Mouse (Mus musculus) cerebellum, adult 11 months (tissue): ENCODE measurements at regions not wholly inside any gene's neighbourhood (a gene's known extent, or its start where the extent isn't known, plus 50 kb on each side); places are given as distances from the start of the nearest gene placed in this dataset.
"Not testable (repeated sequence)": the region's sequence is repeated elsewhere in the genome, so short reads cannot be mapped to it uniquely, and the experiment has no call there.

ENCODE experiments used
- DNase-seq: peaks from one replicate; pipeline ENCODE4 v3.0.0; 2022

DNA sequence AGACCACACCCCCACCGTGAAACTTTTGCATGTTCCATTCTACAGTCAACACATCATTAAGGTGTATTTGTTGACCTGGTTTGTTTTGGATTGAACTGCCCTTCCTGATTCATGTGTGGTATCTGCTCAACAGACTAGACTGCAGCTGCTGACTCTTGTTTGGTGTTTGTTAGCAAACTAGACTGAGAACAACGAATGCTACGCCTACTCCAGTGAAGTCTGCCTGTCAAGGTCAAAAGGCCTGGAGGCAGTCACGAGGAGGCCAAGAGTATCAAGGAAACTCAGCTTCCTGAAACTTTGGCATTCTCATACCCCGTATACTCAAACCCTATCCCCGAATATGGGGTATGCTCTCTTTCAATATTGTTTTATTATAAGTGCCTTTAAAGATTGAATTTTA, 194.2 kb upstream of the Spin1 start:
- not testable (repeated sequence) for DNase-seq

DNA sequence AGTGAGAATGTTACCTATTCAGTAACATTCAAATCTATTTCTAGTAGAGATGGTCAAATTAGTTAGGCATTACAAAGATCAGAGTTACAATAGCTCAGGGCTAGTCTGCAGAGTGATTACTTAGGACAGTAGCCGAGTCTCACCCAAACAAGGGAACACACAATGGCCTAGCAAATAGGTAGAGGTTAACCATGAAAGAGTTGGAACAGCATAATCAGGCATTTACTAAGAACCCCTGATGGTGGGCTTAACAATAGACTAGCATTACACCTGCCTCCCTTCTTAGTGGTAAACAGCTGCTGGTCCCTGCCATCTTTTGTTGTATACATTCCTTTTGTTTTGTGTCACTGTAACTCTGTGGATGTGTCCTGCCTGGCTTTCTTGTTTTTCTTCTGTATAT, 193.8 kb upstream of the Spin1 start:
- no peak for DNase-seq

DNA sequence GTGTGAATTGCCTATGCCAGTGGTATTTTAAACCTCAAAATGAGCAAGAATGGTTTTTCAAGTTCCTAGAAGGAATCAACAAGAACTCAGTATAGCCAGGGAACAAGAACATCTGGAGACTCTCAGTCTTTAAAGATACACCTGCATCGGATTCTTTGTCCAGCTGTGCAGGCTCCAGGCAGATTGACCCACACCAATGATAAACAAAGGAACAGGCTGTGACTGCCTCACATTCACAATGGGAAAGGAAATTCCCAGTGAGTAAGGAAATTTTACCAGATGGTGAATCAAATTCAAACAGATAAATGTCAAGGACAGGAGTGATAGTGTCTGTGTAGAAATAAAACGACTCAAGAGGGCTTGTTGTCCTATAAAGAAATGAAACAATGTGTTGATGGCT, 187.9 kb upstream of the Spin1 start:
- DNase-seq = not testable (repeated sequence)

DNA sequence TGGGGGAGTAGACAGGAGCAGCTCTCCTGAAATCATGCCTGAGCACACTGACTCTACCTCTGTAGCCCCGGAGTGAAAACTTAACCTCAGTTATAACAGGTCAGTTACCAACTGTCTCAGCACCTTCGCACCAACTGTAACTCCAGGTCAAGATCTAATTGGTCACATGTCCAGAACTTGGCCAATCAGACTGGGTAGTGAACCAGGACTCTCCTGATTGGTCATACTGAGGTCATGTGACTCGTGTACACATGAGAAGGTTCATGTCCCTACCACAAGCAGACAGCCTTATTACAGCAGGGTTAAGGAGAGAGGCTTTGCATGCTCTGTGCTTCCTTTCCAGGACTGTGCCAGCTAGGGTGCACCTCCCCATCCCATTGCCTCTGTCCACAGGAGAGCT, 166.7 kb upstream of the Spin1 start:
- DNase-seq = not testable (repeated sequence)

DNA sequence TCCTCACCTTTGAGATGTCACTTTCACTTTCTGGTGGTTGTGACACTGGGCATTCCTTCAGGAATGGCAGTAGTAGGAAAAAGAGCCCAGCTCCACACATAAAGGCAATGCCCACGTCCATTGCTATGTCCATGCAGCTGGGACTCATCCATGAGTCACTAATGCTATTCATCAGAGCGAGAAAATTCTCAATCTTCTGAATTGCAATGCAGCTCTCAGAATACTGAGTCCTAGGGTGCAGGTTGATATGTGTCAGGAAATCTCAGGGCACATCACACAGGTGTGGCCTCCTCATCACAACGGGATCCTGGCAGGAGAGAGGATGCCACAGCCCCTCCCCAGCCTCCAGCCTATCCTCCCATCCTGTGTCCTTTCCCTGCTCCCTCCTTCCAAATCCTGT, 158.1 kb upstream of the Spin1 start:
- no peak for DNase-seq

DNA sequence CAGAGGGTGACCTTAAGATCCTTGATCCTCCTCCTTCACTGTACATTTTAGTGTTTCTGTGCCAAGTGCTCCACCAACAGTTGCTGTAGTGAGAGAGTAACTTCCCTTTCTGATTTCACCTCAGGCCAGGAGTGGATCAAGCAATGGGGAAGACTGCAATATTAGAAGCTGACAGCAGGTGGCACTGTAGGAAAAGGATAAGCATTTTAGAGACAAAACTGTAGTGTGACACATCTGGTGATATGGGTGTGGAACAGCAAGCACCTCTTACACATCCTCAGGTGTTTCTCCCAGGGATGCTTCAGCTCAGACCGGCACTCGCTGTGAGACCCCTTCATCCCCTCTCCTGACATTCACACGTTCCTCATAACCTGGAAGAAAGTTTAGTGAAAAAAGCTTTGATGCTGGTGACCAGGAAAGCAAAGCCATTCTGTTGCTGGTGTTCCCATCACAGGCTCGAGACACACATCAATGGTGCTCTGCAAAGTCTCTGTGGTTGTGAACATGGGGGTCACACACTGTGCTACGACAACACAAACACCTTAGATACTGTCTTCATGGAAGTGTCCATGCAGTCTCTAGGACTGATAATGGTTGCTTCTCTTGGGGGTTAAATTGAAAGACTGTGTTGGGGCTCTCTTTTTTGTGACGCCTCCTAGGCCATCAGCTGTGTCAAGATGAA, 151.0 kb upstream of the Spin1 start:
- DNase-seq = peak; percentile 55

DNA sequence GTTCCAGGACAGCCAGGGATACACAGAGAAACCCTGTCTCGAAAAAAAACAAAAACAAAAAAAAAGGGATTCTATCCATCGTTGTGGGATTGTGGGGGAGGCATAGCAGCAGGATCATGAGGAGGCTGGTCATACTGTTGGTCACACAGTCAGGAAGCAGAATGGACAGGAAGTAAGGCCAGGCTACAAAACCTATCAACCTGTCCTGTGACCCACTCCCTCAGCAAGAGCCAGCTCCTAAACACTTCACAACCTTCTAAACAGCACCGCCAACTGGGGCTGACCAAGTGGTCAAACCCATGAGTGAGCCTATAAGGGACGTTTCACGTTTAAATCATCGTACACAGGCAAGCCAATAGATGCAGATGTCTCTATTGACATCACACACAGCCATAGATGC, 146.0 kb upstream of the Spin1 start:
- DNase-seq = no peak

DNA sequence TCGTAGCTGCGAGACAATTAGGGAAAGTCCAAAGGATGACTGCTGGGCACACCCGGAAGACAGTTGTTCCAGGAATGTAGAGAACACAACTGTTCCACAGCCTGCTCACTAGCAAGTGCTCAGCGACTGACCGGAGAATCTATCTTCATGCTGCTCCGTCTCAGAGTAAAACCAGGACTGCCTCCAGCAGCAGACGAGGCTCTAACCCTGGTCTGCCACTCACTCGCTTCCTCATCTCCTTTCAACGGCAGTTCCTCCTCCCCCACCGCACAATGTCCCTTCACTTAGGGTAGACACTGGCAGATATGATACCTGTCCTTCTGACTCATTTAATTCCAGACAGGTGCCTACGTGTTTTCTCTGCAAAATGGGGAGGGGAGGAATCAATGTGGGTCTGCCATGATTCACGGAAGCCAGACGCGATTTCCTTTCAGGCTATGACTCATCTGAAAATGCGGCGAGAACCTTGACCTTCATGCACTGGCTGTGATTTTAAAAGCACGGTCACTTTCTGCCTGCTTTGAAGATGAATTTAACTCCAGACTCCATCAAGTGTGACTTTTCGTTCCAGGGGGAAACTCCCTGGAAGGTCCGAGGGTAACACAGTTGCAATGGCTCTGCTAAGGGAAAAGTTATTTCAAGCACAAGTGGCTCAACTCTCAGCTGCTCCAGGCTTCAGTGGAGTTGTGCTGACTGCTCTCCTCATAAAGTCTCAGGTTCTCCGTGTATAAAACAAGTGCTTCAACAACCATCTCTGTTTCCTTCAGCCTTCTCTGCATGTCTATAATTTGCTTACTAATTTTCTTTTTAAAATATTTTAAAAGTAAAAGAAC, 142.4 kb upstream of the Spin1 start:
- no peak for DNase-seq

DNA sequence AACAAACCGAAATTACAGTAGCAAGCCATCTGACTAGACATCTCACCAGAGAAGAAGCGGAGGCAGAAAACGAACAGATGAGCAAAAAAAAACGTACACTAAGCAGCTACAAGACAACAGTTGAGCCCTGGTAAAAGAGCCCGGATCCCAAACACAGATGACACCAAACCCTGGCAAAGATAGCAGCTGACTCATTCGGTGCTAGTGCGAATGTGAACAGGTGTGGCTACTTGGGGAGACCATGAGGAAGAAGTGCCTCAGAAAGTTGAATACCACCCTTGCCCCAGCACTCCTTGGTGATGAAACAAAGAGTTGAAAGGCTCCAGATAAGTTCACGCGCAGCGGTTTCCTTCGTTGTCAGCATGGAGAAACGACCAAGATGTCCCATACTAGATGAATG, 139.8 kb upstream of the Spin1 start:
- DNase-seq = no peak

DNA sequence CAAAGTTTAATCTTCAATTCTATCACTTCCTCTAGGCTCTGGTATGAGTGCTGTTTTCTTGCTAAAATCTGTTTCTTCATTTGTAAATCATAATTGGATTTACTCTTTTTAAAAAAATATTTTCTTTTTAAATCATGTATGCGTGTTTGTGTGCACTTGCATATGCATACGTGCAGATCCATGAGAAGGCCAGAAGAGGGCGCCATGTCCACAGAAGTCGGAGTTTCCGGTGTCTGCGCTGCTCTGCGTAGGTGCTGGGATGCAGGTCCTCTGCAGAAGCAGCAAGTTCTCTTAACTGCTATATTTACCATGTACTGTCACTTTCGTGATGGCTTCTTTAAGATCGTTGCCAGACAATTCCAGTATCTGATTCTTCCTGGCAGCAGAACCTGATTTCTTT, 136.6 kb upstream of the Spin1 start:
- no peak for DNase-seq

DNA sequence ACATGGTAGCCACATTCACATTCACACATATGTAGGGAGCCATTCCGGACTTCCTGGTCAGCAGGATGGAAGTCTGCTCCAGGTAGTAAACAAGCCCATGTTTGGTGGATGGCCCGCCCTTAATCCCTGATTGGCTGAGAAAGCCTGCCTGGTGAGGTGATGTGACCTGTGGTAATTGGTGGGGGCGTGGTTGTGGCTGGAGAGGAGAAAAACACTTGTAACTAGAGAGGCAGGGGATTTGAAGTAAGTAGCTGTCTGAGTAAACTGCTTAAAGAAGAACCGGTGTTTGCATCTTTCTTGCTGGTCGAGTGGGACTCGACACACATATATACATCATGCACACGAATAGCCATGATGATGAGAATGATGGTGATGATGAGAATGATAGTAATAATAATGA, 135.6 kb upstream of the Spin1 start:
- not testable (repeated sequence) for DNase-seq

DNA sequence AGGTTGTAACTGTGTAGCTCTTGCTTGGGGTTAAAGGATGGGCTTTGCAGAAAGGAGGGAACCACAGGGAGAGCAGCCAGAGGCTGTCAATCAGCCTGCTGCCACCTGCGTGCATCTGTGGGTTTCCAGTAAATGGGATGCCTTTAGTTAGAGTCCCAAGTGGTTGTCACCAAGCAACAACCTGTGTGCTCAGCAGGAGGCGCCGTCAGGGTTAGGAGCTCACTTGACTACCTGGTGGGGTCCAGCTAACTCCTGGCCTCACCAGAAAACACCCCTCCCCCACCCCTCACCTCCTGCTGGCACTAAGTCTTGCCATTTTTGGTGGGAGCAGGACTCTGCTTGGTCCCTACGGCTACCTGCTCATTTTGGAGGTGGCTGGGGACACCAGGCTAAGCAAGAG, 135.0 kb upstream of the Spin1 start:
- no peak for DNase-seq

DNA sequence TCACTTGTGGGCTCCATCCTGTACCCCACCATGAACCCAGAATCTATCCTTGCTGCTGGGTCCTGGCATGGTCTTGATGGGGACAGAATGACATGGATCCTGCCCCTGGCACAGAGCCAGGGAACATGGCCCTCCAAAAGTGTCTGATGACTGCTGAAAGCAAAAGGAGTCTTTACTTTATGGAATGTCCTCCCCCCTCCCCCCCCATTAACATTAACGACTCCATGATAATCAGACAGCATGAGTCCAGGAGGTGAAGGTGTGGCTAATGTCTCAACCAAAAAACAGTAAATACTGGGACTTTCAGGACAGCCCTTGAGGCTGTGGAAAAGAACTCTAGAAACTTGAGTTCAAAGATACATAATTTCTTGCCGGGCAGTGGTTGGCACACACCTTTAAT, 133.9 kb upstream of the Spin1 start:
- DNase-seq = no peak

DNA sequence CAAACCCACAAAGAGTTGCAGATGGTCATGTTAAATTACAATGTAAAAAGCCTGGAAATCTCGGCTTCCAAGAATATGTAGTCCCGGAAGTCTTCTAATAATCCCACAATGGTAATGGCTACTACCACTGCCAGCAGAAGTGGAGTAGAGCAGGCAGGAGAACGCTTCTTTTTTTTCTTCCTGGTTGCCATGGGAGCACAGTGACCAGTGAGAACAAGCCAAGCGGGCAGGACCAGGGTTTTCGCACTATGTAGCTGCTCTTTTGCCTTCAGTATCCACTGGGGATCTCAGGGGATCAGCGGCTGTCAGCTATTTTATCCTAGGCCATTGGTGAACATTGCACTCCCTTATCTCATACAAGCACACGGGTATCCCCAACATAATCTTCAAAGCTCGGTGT, 127.3 kb upstream of the Spin1 start:
- DNase-seq = no peak

DNA sequence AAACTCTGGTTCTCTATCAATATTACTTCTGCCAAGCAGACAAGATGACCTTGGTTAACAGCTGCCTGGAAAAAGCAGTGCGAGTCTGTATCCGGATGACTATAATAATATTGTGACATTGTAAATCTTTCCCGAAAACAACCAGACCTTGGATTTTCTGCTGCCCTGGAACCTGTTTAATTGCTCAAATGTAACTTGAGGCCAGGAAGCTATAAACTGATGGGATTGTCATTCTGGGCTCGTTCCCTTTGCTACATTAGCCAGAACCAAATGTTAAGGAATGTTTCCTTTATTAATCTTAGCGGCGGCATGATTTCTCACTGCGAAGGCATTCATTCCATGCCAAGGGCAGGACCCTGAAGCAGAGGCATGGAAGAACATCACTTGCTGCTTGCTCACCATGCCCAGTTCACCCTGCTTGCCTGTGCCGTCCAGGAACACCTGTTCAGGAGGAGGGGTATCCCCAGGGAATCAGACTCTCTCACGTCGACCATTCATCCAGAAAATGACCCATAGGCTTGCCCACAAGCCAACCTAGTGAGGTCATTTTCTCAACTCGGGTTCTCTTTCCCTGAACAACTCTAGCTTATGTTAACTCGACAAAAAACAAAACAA, 125.3 kb upstream of the Spin1 start:
- DNase-seq = no peak

DNA sequence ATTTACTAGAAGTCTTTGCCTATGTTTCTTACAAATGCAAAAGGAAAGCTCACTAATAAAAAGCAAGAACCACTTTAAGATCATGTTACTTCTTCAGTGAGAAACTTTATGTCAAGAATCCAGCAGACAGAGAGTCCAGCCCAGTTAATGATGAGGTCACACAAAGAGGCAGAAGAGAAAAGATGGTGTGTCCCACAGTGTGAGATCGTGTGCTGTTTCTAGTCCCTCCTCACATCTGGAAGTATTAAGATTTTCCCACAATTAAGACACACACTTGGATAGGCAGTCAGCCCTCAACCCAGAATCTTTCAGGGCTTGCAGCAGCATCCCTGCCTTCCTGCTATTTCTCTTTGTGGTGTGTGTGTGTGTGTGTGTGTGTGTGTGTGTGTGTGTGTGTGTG, 118.7 kb upstream of the Spin1 start:
- no peak for DNase-seq

DNA sequence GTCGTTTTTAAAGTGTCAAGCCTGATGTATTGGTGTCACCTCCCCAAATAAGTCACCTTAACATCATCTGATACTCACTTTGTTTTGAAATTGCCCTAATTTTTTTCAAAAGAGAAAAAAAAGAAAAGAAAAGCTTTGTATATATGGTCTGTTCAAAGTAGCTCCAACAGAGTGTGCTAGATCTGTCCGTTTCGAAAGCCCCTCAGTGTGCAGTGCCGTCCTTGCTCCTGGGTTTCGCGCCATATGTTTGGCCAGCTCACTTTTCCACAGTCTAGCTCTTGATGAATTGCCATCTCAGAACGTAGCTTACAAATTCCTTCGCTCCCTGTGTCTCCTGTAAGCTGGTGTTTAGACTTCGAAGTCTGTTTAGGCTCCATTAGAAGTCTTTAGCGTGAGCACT, 117.7 kb upstream of the Spin1 start:
- DNase-seq = no peak

DNA sequence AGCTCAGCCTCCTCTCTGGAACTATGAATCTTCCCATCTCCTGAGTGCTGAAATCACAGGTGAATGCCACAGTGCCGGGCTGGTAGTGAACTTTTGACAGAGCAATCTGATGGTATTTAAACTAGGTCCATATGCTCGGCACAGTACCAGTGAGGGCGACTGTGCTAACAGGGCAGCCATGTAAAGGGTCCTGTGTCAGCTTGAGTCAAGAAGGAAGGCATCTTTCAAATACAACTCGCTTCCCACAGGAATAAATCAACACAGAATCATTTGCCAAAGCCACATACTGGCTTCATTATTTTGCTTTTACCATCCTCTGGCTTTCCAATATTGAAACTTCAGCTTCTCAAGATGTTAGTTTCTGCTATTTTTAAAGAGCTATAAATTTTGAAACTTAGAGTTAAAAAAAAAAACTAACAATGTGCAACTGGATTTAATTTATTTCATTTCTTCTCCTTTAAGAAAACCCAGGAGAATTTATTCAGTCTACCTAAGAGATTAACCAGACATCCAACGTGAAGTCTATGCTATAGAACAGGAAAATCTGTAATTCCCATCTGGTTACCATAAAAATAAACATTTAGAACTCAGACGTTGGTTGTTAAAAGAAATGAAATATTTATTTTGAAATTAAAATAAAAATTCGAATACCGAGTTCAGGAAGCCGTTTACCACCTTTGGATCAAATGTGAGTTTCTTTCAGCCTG, 108.8 kb upstream of the Spin1 start:
- no peak for DNase-seq

DNA sequence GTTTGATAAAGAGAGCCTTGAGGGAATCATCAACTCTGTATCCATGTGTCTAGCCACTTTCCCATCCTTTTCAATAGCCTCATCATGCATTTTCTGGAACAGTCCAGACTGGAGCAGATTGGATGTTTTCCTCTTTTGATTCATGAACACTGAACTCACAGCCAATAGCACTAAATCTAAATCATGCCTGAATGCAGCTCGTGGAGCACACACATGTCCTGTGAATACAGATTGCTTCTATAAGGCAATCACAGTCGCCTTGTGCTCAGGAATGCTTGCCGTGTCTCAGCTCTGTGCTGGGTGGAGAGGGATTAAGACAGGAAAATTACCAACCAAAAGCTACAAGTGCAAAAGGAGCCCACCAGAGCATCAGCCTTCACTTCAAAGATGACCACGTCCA, 100.9 kb upstream of the Spin1 start:
- no peak for DNase-seq

DNA sequence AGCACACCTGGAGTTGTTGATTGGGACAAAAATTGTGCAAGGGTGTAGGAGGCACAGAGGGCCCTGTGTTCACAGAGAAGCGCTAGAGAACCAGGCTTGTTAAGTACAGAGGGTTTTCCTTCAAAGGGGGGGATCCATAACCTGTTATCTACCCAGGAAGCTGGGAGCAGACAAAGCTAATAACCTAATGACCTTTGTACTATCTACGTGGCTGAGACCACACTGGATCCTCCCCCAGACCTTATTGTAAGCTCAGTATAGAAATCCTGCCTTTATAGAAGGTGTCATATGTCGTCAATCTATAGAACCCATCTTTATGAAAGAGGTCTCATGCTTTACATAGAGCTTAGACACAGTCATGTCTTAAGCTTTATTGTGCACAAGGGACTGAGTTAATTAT, 95.9 kb upstream of the Spin1 start:
- no peak for DNase-seq

DNA sequence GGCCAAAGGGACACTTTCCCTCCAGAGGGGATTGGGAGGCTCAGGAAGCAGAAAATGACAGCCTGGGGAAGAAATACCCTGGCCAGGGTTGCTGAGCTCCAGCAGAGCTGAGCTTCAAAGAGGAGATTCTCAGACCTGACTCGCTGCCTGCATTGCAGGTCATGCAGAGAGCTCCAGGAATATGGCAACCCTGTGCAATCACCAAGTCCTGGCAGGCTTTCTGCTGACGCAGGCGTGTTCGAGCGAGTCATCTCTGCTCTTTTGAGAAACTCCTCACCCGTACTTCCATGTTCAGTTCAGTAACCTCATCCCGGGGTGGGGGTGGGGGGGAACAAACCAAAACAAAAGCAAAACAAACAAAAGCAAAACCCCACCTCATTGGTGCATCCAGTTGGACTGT, 89.9 kb upstream of the Spin1 start:
- DNase-seq = no peak

DNA sequence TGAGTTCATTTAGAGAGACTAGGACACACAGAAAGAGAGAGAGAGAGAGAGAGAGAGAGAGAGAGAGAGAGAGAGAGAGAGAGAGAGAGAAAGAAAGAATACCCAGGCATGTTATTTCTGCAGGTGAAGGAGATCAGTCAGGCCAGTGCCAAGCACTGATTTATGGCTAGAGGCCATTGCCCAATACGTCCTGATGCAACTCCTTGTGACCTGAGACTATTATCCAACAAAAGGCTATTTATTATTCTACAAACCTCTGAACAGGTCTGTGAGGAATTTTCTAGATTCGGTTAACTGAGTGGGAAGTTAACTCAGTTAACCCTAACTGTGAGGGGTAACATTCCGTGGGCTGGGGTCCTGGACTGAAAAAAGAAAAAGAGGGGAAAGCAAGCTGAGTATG, 84.5 kb upstream of the Spin1 start:
- DNase-seq = no peak

DNA sequence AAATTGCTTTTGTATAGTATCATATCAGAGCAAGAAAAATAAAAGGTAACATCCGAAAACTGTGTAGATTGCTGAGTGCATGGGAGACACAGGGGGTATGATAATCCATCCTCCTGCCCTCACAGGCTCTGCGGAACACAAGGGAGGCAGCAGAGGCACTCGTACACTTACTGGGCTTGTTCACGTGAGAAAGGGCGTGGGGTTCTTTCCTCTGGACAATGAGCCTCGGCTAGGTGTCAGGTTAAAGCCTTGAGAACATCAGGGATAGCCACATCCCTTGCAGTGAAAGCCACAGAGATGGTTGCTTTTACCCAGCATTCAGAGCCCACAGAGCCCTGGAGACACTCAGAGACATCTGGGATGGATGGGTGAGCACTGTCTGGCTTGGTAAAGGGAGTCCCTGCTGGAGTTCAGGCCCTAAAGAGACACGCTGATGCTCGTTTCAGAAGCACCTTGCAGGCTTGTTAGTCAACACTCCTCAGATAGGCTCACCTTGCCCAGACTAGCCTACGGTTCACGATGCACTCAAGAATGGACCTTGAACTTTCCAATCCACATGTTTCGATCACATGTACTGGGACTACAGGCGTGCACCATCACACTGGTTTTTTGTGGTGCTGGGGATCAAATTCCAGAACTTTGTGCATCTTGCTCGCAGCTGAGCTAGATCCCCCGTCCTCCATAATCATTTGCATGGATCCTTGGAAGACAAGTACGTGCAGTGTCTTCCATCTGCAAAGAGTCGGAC, 83.5 kb upstream of the Spin1 start:
- no peak for DNase-seq
